Mouse (Mus musculus) C2C12 (cell line): Measurements from ENCODE around the gene Snx29. TPM values are rescaled to one million over a fixed set of nuclear protein-coding genes. Genes with fewer than 3 reads are reported as not detected.

ENCODE experiments used
- H3K27me3 ChIP-seq: one replicate; pipeline ENCODE4 v1.6.1; 2011; ENCODE audit not compliant: control insufficient read depth, insufficient read depth, insufficient read length
- H3K36me3 ChIP-seq: one replicate; pipeline ENCODE4 v1.6.1; 2011; ENCODE audit not compliant: control insufficient read depth, insufficient read depth
- H3K4me3 ChIP-seq: one replicate; pipeline ENCODE4 v1.5.1; 2011; ENCODE audit warnings: mild to moderate bottlenecking, control low read depth; ENCODE audit not compliant: poor library complexity, insufficient read depth, severe bottlenecking
- H3K79me2 ChIP-seq: one replicate; pipeline ENCODE4 v1.6.1; 2011; ENCODE audit not compliant: control insufficient read depth, insufficient read depth
- H3K79me3 ChIP-seq: one replicate; pipeline ENCODE4 v1.6.1; 2011; ENCODE audit warnings: low read depth, control low read depth
- H3ac ChIP-seq: one replicate; pipeline ENCODE3; 2011; ENCODE audit warnings: low read depth; ENCODE audit not compliant: control insufficient read depth, insufficient read length
- CEBPB ChIP-seq: IDR thresholded peaks from one replicate; pipeline ENCODE4 v1.6.1; 2011; ENCODE audit warnings: low read depth, mild to moderate bottlenecking, control low read depth, moderate library complexity
- CTCF ChIP-seq: IDR thresholded peaks from one replicate; pipeline ENCODE4 v1.5.1; 2011; ENCODE audit not compliant: control insufficient read depth, insufficient read depth, insufficient read length
- FOSL1 ChIP-seq: IDR thresholded peaks from one replicate; pipeline ENCODE4 v1.8.0; 2011; ENCODE audit warnings: mild to moderate bottlenecking, low read length; ENCODE audit not compliant: poor library complexity, insufficient read depth, severe bottlenecking
- MAX ChIP-seq: IDR thresholded peaks from one replicate; pipeline ENCODE4 v1.6.1; 2011; ENCODE audit warnings: mild to moderate bottlenecking, control low read depth
- MYOD1 ChIP-seq: IDR thresholded peaks from one replicate; pipeline ENCODE4 v1.6.1; 2011; ENCODE audit warnings: low read depth; ENCODE audit not compliant: control insufficient read depth, insufficient read length
- MYOG ChIP-seq: IDR thresholded peaks from one replicate; pipeline ENCODE4 v1.6.1; 2011; ENCODE audit not compliant: control insufficient read depth, insufficient read length; ENCODE audit errors: extremely low read depth
- USF1 ChIP-seq: IDR thresholded peaks from one replicate; pipeline ENCODE4 v1.6.1; 2011; ENCODE audit warnings: low read depth, mild to moderate bottlenecking, control low read depth, moderate library complexity
- polyA plus RNA-seq: library from polyadenylated mRNA; unstranded; fragments of >200 nt; fragmentation: generic; extraction: Trizol; gene quantifications from one replicate; pipeline ENCODE4 v1.2.1, GENCODE M21; 2012; ENCODE audit warnings: missing spikeins

Gene Snx29
- polyA plus RNA-seq, 1 experiment, result 0.62 TPM

GRCm38 (mm10) chr16:11495923-11496616, 173.4 kb downstream of the Snx29 start:
- no peak overlapping the region for H3ac ChIP-seq
- no peaks in the 10 kb centered on the region for H3K27me3 ChIP-seq
- no peaks in the 10 kb centered on the region for H3K36me3 ChIP-seq
- no peaks in the 10 kb centered on the region for H3K79me2 ChIP-seq
- no peak overlapping the region for H3K4me3 ChIP-seq
- no peaks in the 10 kb centered on the region for H3K79me3 ChIP-seq
- TF ChIP-seq MYOG, result no peak
- TF ChIP-seq MYOD1, result no peak
- no peak for TF ChIP-seq USF1
- TF ChIP-seq MAX, result no peak
- TF ChIP-seq FOSL1, result no peak
- TF ChIP-seq CEBPB, result no peak
- no peak for TF ChIP-seq CTCF

GRCm38 (mm10) chr16:11496721-11497120, 174.0 kb downstream of the Snx29 start:
- Histone ChIP-seq H3K79me2 (no peaks in the 10 kb centered on the region), H3K27me3 (no peaks in the 10 kb centered on the region), H3ac (no peak overlapping the region), H3K36me3 (no peaks in the 10 kb centered on the region), H3K4me3 (no peak overlapping the region), H3K79me3 (no peaks in the 10 kb centered on the region)
- TF ChIP-seq CTCF (no peak), CEBPB (no peak), MYOD1 (no peak), USF1 (no peak), FOSL1 (no peak), MYOG (no peak), MAX (no peak)

DNA sequence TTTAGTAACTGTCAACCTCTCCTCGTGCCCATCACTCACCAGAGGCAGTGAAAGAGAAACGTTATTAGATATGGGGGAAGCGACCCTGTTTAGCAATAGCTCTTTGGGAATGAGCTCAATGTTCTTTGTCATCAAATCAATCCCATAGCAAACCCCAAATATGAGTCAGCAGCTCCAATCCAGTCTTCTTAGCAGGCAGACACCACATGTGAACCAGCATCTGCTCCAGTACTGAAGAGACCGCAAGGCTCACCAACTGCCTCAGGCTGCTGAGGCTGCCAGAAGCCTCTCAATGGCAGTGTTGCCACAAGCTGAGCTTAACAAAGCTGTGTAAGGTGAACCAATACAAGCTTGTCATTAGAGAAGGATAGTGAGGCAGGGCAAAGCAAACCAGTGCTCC, 177.4 kb downstream of the Snx29 start:
- TF ChIP-seq MYOG, result no peak
- no peak for TF ChIP-seq USF1
- no peak for TF ChIP-seq MAX
- TF ChIP-seq MYOD1, result no peak
- TF ChIP-seq FOSL1, result no peak
- TF ChIP-seq CEBPB, result no peak
- no peak for TF ChIP-seq CTCF
- H3ac ChIP-seq, result no peak overlapping the region
- H3K4me3 ChIP-seq, result no peak overlapping the region
- H3K36me3 ChIP-seq, result no peaks in the 10 kb centered on the region
- H3K79me2 ChIP-seq, result no peaks in the 10 kb centered on the region
- H3K79me3 ChIP-seq, result no peaks in the 10 kb centered on the region
- H3K27me3 ChIP-seq, result no peaks in the 10 kb centered on the region

DNA sequence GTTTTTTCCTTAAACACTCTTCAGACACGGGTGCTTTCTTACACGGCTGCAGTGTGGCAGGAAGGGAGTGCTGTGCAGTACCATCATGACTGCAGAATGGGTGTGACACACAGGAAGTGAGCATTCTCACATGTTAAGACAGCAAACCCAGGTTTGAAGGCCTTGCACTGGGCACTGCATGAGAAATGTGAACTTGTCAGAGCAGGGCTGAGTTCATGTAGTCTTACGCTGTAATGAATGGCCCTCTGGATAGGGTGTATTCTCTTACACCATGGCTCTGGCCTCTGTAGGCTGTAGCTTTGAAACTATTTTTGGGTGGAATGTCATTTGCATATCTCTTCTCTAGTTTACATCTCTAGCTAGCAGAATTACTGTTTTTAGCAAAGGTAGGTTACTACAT, 178.4 kb downstream of the Snx29 start:
- H3K36me3 ChIP-seq, result no peaks in the 10 kb centered on the region
- no peaks in the 10 kb centered on the region for H3K79me3 ChIP-seq
- no peak overlapping the region for H3K4me3 ChIP-seq
- no peak for TF ChIP-seq MYOG
- H3ac ChIP-seq, result no peak overlapping the region
- no peaks in the 10 kb centered on the region for H3K79me2 ChIP-seq
- H3K27me3 ChIP-seq, result no peaks in the 10 kb centered on the region

- Histone ChIP-seq H3K36me3 (no peaks in the 10 kb centered on the region), H3K4me3 (no peak overlapping the region), H3K27me3 (no peaks in the 10 kb centered on the region), H3K79me3 (no peaks in the 10 kb centered on the region), H3K79me2 (no peaks in the 10 kb centered on the region), H3ac (no peak overlapping the region)
- no peak for TF ChIP-seq USF1
- TF ChIP-seq CEBPB, result no peak
- TF ChIP-seq FOSL1, result no peak
- TF ChIP-seq MYOD1, result no peak
- TF ChIP-seq MYOG, result no peak
- TF ChIP-seq MAX, result no peak
- no peak for TF ChIP-seq CTCF
These were observed 178.9 kb downstream of the Snx29 start for GRCm38 (mm10) chr16:11501611-11502010.

DNA sequence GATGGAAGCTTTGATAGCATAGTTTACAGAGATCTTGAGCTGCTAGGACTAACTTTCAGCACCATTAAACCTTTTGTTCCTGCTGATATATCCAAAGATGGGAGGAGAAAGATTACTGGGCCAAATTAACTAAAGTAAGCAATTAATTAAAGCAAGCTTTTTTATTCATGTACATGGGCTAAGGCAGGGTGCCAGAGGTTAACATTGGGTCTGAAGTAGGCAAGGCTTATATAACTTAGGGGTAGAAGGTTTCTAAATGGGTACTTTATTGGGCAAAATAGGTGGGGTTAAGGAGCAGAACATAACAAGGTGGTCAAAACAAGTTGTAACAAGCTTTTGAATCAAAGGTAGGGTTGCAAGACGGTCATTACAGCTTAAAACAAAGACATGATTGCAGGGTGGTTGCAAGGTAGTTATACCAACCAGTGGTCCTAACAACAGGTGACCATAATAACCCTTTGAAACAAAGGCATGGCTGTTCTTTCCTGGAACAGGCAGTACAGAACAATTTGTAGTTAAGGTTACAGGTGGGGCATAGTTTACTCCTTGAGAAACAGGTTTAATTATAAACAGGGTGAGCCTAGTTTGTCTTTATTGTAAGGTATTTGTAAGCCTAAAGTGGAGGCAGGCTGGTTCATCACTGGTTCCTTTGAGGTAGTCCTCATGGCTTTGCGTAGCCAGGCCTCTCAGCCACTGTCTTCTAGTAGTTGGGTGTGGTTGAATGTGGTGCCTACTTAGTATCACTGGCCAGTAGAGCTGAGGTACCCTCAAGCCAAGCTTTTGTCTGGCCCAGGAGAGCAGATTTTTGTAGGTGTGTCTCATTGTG, 182.2 kb downstream of the Snx29 start:
- H3K36me3 ChIP-seq, result no peaks in the 10 kb centered on the region
- no peaks in the 10 kb centered on the region for H3K79me3 ChIP-seq
- H3K27me3 ChIP-seq, result no peaks in the 10 kb centered on the region
- no peaks in the 10 kb centered on the region for H3K79me2 ChIP-seq
- H3ac ChIP-seq, result no peak overlapping the region
- H3K4me3 ChIP-seq, result no peak overlapping the region
- TF ChIP-seq FOSL1 (no peak), MYOG (no peak), CEBPB (no peak), MYOD1 (no peak), CTCF (no peak), USF1 (no peak), MAX (no peak)
